Mouse (Mus musculus): ENCODE measurements around the gene Itga5. TPM values are rescaled to one million over a fixed set of nuclear protein-coding genes. Genes with fewer than 3 reads are reported as not detected.

Itga5 gene
- total RNA-seq, 1 experiment: 80.8 TPM

DNA sequence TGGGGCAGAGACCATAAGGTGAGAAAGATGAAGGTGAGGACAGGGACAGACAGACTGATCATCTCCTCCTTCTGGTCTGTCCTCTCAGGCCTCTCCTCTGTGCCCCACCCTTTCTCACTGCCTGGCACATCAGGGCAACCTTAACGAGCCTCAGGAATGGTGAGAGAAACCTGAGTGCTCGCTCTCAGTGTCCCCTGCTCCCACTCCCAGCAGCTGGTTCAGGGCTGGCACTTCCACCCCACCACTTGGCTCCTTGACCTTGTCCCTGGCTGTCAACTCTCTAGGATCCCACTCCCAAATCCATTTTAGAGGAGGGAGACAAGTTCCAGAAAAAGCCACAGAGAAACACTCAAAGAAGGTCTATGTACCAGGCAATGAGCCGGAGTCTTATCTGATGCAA is 31.5 kb downstream of the Itga5 start:
- no peaks in the 10 kb centered on the region for H3K9me3 ChIP-seq (ENCODE audit: control insufficient read depth, insufficient read depth, low read depth, low read length)
- no peak for TF ChIP-seq HCFC1 (IDR thresholded peaks at IDR 0.05; ENCODE audit: borderline replicate concordance, insufficient read depth, low read length)
- no peak for TF ChIP-seq ZNF384 (IDR thresholded peaks at IDR 0.05; ENCODE audit: low read depth, low read length)
- TF ChIP-seq ZC3H11A (IDR thresholded peaks at IDR 0.05; ENCODE audit: borderline replicate concordance, low read depth, low read length): no peak
- H3K36me3 ChIP-seq (ENCODE audit: control insufficient read depth, insufficient read depth, low read length, poor library complexity, severe bottlenecking): no peaks in the 10 kb centered on the region
- H3K27ac ChIP-seq (ENCODE audit: insufficient read depth, low read depth, low read length, poor library complexity, severe bottlenecking): no peak overlapping the region
- H3K4me3 ChIP-seq (ENCODE audit: insufficient read depth in 1 of 2, low read depth in 1 of 2, low read length in 2 of 2, poor library complexity in 1 of 2, severe bottlenecking in 1 of 2): no peak overlapping the region
- in situ Hi-C loops (cut with MboI; ENCODE audit: low sequenced_read_pairs in 2 of 2, unreplicated experiment in 2 of 2): no loop called here
- DNase-seq (ENCODE audit: low read depth, low spot score): no peak
- no peak overlapping the region for H3K9ac ChIP-seq (ENCODE audit: insufficient read depth, low read depth, low read length, poor library complexity, severe bottlenecking)
- H3K4me1 ChIP-seq (ENCODE audit: control insufficient read depth in 2 of 2, insufficient read depth in 2 of 2, low read length in 2 of 2, poor library complexity in 1 of 2): peaks cover 8 to 49% of the 10 kb centered on the region in 2 experiments

DNA sequence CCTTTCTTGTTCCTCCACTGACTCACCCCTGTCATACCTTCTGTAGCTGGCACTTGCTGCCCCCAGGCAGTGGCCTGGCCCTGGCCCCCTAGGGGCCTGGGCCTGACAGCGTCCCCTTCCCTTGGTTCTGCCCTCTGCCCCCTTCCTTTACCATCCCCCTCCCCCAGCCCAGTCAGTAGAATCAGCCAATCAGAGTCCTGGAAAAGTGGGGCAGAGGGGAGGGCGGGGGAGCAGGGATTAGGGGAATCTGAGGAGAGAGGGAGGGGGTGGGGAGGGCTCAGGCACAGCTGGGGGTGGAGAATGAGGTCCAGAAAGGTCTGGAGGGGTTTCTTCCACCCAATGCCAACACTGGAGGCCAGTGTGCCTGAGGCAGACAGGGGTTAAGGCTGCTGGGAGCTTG is 32.4 kb downstream of the Itga5 start:
- Histone ChIP-seq H3K27ac (ENCODE audit: insufficient read depth, low read depth, low read length, poor library complexity, severe bottlenecking) (no peak overlapping the region), H3K36me3 (ENCODE audit: control insufficient read depth, insufficient read depth, low read length, poor library complexity, severe bottlenecking) (no peaks in the 10 kb centered on the region), H3K9ac (ENCODE audit: insufficient read depth, low read depth, low read length, poor library complexity, severe bottlenecking) (no peak overlapping the region), H3K4me1 (ENCODE audit: control insufficient read depth in 2 of 2, insufficient read depth in 2 of 2, low read length in 2 of 2, poor library complexity in 1 of 2) (peaks cover 8 to 49% of the 10 kb centered on the region in 2 experiments), H3K9me3 (ENCODE audit: control insufficient read depth, insufficient read depth, low read depth, low read length) (no peaks in the 10 kb centered on the region), H3K4me3 (ENCODE audit: insufficient read depth in 1 of 2, low read depth in 1 of 2, low read length in 2 of 2, poor library complexity in 1 of 2, severe bottlenecking in 1 of 2) (no peak overlapping the region)
- DNase-seq (ENCODE audit: low read depth, low spot score): no peak
- TF ChIP-seq MAFK (IDR thresholded peaks at IDR 0.05; ENCODE audit: insufficient read depth, low read depth, low read length) (no peak), ZNF384 (IDR thresholded peaks at IDR 0.05; ENCODE audit: low read depth, low read length) (no peak), HCFC1 (IDR thresholded peaks at IDR 0.05; ENCODE audit: borderline replicate concordance, insufficient read depth, low read length) (no peak), CHD2 (IDR thresholded peaks at IDR 0.05; ENCODE audit: low read depth, low read length) (no peak), ZC3H11A (IDR thresholded peaks at IDR 0.05; ENCODE audit: borderline replicate concordance, low read depth, low read length) (no peak)
- in situ Hi-C loops (cut with MboI; ENCODE audit: low sequenced_read_pairs in 2 of 2, unreplicated experiment in 2 of 2): no loop called here

DNA sequence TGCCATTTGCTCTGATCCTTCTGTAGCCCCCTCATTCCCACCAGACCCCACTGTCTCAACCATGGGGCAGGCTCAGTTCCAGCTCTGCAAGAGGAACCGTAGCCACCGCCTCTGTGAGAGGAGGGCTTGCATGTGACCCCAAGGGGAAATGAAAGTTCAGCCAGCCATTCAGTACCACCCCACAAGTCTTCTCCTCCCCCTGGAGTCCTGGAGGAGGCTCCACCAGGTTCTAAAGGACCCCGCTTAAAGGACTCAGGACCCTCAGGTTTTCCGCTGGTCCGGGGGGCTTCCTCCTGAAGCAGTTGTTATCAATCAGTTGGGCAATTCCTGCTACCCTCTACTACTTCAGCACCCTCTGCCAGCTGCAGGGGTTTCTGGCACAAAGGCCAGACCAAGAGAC is 32.8 kb downstream of the Itga5 start:
- Histone ChIP-seq H3K4me3 (ENCODE audit: insufficient read depth in 1 of 2, low read depth in 1 of 2, low read length in 2 of 2, poor library complexity in 1 of 2, severe bottlenecking in 1 of 2) (no peak overlapping the region), H3K4me1 (ENCODE audit: control insufficient read depth in 2 of 2, insufficient read depth in 2 of 2, low read length in 2 of 2, poor library complexity in 1 of 2) (peaks cover 8 to 45% of the 10 kb centered on the region in 2 experiments), H3K36me3 (ENCODE audit: control insufficient read depth, insufficient read depth, low read length, poor library complexity, severe bottlenecking) (no peaks in the 10 kb centered on the region), H3K9me3 (ENCODE audit: control insufficient read depth, insufficient read depth, low read depth, low read length) (no peaks in the 10 kb centered on the region), H3K9ac (ENCODE audit: insufficient read depth, low read depth, low read length, poor library complexity, severe bottlenecking) (no peak overlapping the region), H3K27ac (ENCODE audit: insufficient read depth, low read depth, low read length, poor library complexity, severe bottlenecking) (no peak overlapping the region)
- in situ Hi-C loops (cut with MboI; ENCODE audit: low sequenced_read_pairs in 2 of 2, unreplicated experiment in 2 of 2): no loop called here
- TF ChIP-seq ZNF384 (IDR thresholded peaks at IDR 0.05; ENCODE audit: low read depth, low read length): no peak
- no peak for DNase-seq (ENCODE audit: low read depth, low spot score)

DNA sequence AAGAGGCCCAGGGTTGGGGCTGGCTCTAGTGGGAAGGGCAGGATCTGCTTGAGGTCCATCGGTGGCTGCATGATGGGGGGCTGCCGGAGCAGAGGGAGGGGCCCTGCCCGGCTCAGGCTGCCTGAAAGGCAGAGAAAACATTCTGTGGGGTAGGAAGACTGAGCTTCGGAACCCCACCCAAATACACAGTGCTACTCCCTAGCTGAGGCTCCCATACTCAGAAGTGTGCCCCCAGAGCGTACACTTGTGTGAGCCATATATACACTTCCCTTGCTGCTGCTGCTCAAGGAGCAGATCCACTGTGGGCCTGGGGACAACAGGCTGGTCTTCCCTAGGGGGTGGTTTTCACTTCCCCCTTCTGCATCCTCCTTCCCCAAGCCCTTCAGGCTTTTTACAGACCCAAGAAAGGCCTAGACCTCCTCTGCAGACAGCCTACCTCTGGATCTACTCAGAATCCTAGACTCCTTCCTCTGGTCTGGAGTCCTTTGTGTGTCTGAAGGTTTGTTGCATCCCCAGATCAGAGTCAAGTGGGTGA is 33.4 kb downstream of the Itga5 start:
- Histone ChIP-seq H3K9ac (ENCODE audit: insufficient read depth, low read depth, low read length, poor library complexity, severe bottlenecking) (no peak overlapping the region), H3K36me3 (ENCODE audit: control insufficient read depth, insufficient read depth, low read length, poor library complexity, severe bottlenecking) (no peaks in the 10 kb centered on the region), H3K27ac (ENCODE audit: insufficient read depth, low read depth, low read length, poor library complexity, severe bottlenecking) (no peak overlapping the region), H3K4me3 (ENCODE audit: insufficient read depth in 1 of 2, low read depth in 1 of 2, low read length in 2 of 2, poor library complexity in 1 of 2, severe bottlenecking in 1 of 2) (no peak overlapping the region), H3K9me3 (ENCODE audit: control insufficient read depth, insufficient read depth, low read depth, low read length) (no peaks in the 10 kb centered on the region), H3K4me1 (ENCODE audit: control insufficient read depth in 2 of 2, insufficient read depth in 2 of 2, low read length in 2 of 2, poor library complexity in 1 of 2) (peaks cover 4 to 39% of the 10 kb centered on the region in 2 experiments)
- in situ Hi-C loops (cut with MboI; ENCODE audit: low sequenced_read_pairs in 2 of 2, unreplicated experiment in 2 of 2): no loop called here
- DNase-seq (ENCODE audit: low read depth, low spot score): no peak
- TF ChIP-seq CHD2 (IDR thresholded peaks at IDR 0.05; ENCODE audit: low read depth, low read length): no peak
- no peak for TF ChIP-seq MAFK (IDR thresholded peaks at IDR 0.05; ENCODE audit: insufficient read depth, low read depth, low read length)
- TF ChIP-seq ZNF384 (IDR thresholded peaks at IDR 0.05; ENCODE audit: low read depth, low read length): no peak
- TF ChIP-seq ZC3H11A (IDR thresholded peaks at IDR 0.05; ENCODE audit: borderline replicate concordance, low read depth, low read length): no peak
- TF ChIP-seq HCFC1 (IDR thresholded peaks at IDR 0.05; ENCODE audit: borderline replicate concordance, insufficient read depth, low read length): no peak
